Mouse (Mus musculus) MN1 (cell line): ENCODE results near the gene Usp1.
"Not testable (repeated sequence)": the region's sequence is repeated elsewhere in the genome, so short reads cannot be mapped to it uniquely, and the experiment has no call there.

Experiments used
- DNase-seq: peaks from one replicate; pipeline ENCODE4 v3.0.0-alpha.2; 2016; ENCODE audit warnings: low spot score

The Usp1 gene

DNA sequence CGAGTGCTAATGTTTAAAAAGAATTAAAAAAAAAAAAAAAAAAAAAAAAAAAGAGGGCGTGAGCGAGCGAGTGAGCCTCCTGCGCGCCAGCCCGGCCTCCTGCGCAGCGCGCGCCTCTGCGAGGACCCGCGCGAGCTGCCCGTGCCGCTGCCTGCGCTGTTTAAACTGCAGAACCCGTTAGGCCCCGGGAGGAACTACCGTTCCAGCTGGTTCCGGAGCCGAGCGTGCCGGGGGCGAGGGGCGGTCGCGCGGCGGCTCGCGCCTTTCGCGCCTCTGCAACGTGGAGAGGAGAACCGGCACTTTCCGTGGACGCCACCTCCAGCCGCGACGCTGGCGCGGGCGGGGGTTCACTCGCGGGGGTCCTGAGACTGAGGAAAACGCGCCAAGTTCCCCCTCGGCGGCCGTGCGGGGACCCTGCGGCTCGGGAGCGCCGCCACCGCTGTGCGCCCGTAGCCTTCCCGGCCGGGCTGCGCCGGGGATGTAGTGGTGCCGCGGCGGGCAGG lies at the start of gene Usp1:
TSS of gene Usp1 (plus strand) at position 243 of the 503 bp plus-strand sequence.
- no peak for DNase-seq

DNA sequence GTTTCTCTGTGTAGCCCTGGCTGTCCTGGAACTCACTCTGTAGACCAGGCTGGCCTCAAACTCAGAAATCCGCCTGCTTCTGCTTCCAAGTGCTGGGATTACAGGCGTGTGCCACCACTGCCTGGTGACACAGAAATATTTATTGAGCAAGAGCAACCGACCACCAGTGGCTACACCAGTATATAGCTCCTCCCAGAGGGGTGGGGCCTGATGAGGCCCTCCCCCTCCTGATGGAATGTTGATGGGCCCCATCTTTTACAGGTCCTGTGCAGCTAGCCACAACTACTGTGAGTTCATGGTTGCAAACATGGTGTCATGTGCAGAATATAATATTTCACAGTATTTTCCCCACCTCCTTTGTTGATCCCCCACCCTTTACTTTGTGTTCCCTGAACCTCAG lies 40.9 kb upstream of the Usp1 start:
- DNase-seq: no peak

DNA sequence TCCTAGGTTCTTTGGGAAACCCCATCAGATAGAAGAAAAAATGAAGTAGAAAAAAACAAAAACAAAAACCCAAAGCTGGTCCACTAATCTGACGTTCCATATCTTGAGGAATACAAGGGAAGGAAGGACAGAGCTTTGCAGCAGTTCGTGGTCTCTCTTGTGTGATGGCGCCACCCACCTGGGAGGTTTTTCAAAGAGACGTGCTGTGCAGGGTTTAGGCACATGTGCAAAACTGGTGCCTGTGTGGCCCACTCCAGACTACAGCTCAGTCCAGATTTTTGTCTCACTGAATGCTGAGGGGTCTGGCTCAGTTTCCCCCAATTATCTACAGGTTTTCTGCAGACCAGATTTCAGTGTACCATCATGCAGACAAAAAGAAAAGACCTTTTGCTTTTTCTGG lies 37.2 kb upstream of the Usp1 start:
- no peak for DNase-seq

DNA sequence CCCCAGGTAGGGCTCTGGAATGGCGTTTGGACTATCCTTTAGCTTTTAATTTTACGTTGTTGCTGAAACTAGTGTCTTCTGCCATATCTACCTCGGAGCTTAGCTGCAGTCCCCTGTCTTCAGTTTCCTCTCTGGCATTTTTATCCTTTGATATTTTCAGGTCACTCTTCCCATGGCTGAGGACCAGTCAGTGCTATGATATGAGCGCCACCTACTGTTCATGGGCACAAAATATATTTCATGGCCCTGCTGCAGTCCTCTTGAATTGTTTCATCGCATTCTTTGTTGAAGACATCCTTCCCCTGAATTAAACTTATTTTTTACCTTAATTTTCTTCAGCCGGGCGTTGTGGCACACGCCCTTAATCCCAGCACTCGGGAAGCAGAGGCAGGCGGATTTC lies 36.5 kb upstream of the Usp1 start:
- DNase-seq: peak; percentile 12

DNA sequence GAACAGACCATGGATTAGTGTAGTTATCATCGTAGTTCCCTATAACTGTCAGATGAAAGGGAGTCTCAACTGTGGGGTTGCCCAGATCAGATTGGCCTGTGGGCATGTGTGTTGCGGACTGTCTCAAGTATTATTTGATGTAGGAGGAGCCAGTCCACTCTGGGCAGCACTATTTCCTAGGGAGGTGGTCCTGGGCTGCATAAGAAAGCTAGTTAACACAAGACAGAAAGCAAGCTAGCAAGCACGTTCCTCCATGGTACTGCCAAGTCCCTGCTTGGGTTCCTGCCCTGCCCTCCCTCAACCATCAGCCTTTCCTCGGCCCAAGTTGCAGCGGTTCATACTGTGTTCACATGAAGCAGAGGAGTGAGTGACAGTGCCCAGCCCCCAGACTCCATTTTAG lies 13.4 kb upstream of the Usp1 start:
- no peak for DNase-seq

DNA sequence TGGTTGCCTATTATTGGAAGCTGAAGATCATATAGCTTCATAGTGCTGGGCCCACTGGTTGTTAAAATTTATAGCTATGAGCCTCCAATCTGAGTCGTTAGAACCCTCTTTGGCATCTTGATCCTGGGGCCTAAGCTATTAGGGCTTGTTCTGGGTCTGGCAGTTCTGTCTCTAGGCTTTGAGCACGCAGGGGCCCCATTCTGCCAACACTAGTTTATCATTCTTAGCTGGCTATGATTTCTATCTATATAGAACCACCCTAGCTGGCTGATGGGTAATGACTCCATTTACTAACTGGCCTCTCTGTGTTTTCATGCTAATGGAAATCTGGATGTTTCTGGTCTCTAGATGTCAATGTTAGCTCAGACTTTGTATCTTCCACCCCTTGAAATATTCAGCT lies 5.9 kb upstream of the Usp1 start:
- no peak for DNase-seq

DNA sequence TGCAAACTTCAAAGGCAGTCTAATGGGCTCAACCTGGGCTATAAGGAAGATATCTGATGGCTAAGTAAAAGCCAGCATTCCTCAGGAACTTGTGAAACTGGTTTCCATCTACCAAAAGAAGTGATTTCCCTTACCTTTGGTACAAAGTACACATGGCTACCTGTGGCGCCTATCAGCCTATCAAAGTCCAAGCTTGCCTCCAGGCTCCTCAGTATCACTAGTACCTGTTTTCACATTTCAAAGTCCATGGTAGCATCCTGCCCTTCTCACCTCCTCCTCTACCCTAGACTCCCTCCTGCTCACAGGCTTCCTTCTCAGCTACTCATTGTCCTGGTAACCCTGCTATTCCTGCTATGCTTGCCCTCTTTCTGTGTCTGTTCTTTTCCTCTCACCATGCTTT lies 5.4 kb upstream of the Usp1 start:
- DNase-seq: no peak

DNA sequence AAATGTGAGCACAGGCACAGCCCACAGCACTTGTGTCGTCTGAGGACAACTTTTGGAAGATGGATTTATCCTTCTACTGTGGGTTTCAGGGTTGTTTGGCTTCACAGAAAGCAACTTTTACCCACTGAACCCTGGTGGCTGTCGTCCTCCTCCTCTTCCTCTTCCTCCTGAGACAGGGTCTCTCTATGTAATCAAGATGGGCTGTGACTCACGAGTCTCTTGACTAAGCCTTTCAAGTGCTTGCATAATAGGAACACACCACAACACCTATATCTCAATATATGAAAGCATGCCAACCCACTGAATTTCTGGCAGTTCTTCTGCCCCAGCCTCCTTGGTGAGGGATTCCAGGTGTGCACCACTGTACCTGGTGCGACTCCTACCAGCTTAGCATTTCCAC lies 2.7 kb upstream of the Usp1 start:
- no peak for DNase-seq

DNA sequence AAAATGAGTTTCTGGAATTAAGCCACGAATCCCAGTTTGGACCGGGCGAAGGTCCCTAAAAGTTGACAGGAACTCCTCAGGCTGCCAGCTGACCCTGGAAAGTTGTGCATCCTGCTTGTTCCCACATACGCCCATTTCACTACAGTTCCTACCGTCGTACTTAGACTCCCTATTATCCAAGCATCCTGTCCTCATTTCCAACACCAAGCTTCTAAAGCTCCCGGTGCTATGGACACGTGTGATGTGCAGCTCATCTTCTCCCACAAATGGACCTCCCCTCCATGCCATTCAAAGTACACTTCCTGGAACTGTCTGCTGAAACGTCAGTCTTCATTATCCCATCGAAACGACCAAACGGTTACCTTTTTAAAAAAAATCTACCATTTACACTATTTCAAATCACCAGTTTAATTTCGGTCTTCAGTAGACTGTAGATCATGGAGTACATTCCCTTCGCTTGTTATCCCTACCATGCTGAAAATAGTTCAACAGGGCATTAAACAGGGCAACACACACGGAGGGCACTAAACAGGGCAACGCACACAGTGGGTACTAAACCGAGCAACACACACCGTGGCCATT lies 1.5 kb upstream of the Usp1 start:
- peak; percentile 7 for DNase-seq

DNA sequence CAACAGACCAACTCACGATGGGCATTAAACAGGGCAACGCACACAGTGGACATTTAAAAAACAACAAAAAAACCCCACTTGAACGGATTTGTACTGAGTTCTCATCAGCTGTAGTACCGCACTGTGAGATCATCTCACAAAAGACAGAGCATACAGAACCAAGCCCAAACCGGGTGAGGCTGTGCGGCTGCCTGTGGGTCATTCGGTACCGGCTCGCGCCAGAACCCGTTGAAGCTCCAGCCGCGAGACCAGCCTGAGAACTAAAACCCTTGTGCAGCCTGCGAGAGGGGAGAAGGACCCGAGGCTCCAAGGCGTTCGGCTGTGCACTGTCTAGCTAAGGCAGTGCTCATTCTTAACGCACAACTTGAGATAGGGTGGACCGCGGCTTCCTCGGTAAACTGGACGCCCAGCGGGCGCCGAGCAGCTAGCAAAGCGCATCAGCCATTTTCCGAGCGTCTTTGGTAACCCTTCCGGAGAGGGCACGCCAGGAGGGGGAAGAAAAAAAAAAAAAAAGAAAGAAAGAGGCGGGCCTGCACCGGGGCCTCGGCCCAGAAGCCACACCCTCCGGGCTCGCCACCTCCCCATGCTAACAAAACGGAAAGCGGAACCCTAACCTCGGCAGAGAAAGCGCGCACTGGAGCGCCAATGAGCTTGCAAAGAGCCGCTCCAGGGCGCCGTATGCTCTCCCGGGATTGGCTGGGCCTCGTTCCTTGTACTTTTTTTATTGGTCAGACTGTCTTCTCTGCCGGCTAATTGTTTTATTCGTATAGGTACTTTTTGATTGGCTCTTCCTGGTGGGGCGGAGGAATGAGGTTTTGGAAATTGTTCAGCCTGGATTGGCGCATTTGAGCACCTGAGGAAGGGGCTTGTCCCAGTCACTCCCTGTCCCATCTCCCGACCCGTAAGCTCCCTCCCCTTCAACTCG lies 705 bp upstream of the Usp1 start:
- DNase-seq: peak; percentile 95

DNA sequence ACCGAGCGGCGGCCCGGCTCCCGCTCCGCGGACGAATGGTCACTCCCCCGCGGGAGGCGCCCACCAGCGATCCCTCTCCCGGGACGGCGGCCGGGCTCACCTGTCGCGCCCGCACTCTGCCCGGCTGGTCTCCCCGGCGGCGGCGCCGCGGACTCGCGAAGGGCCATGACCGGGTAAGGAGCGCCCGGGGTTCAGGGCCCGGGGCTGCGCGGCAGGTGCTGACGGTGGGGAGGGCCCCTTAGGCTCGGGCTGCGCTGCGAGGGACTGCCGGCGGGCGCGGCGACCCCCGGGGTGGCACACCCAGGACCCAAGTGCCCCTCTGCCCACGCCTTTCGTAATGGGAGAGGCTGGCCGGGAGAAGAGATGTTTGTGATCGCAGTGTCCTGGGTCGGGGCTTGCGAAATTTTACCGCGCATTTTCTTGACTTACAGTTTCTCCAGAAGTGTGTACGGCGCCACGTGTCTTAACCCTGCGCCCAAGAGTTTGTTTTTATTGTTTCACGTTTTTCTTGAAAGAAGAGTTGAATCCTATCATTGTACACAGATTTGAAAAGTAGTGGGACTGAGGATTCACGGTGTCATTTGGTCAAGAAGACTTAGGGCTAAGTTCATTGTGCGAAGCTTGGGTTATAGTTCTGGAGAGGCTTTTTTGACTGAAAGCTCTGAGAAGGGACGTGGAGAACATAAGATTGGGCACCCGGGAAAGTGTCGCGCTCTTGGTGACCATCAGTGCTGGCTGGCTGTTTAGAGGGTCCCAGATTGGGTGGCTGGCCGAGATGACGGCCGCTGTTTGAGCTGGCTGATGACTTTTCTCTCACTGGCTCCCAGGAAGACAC lies 678 bp downstream of the Usp1 start:
- DNase-seq: peak; percentile 10

DNA sequence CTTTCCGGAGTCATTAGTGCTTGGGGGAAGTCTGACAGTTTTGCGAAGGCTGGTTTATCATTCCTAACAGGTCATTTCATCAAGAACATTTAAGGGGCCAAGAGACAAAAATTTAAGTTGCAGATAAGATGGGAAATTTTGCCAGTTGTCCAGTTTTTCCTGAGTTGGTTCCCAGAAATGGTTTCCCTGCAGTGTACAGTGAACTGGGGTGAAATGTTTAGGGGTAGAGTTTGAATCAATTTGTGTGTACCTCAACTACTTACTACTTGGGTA lies 1.2 kb downstream of the Usp1 start:
- no peak for DNase-seq

DNA sequence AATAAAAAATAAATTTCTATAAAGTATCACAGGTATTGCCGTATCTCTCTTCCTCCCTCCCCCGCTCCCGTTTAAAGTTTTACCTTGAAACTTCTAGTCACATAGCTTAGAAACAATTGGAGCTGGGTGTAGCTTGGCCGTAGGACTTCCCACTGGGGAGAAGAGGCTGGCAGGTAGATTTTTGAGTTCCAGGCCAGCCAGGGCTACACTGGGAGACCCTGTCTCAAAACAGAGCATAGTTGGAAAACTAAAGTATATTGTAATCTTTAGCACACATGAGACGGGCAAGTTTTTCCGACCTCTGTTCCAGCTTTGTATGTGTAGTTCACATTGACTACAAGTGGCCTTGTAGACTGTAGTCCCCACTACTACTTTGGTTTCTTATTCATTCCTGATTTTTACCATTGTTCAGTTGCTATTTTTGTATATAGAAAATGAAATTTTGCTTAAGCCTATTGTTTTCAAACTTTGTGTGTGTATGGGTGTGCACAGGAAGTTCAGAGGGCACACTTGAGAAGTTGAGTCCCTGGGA lies 1.7 kb downstream of the Usp1 start:
- DNase-seq: no peak

DNA sequence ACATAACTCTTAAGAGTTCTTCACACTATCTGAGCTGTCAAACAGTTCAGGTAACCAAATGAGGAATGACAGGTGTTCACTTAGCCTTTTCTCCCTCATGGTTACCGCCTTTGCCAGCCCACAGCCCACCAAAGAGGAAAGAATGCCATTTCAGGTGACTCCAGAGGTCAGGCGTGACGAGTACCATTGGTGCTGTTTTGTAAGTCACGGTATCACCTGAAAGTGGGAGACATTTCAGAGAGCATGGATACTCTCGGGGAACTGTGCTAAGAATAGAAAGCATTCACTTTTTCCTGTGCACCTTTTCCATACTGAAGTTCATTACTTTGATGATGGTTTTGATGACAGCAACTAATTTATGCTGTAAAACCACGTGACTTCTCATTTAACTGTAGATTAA lies 12.4 kb downstream of the Usp1 start:
- DNase-seq: no peak

DNA sequence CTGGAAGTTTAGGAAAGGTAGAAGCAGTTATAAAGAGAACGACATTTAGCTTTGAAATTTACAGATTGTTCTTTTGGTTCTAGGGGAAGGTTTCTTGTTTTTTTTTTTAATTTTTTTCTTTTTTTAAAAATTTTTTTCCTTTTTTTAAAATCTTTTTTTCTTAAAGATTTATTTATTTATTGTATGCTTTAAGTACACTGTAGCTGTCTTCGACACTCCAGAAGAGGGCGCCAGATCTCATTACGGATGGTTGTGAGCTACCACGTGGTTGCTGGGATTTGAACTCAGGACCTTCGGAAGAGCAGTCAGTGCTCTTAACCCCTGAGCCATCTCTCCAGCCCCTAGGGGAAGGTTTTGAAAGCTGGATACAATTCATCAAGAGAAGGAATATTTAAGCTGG lies 14.6 kb downstream of the Usp1 start:
- not testable (repeated sequence) for DNase-seq

DNA sequence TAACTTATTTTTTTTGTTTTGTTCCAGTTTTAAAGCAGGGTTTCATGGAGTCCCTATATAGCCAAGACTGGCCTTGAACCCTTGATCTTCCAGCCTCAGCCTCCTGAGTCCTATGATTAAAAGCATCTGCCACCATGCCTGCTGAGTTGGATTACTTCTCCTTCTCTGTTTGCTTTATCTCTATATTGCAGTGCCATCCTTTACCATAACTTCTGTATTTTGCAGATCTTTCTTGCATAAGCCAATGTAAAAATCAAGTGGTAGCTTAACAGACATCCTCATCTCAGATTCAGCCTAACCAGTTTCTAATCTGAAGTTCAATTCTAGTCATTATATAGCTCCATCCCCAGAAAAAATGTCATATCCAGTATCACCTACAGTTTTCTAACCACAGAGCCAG lies 27.0 kb downstream of the Usp1 start:
- no peak for DNase-seq

DNA sequence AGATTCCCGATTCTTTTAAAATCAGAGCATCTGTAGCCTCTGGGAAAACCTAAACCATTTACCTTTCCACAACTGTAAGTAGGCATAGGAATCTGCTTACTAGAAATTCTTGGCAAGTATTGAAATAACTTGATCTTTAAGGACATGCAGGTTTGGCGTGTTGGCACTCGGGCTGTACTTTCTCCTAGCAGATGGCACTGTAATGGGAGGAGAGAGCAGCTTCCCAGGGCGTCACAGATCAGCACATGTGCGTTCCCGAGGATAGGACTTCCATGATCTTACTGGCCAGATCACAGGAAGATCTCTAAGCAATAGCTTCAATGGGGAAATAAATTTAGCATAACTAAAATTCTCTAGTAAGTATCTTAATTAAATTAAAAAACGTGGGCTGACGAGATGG lies 32.4 kb downstream of the Usp1 start:
- DNase-seq: no peak

DNA sequence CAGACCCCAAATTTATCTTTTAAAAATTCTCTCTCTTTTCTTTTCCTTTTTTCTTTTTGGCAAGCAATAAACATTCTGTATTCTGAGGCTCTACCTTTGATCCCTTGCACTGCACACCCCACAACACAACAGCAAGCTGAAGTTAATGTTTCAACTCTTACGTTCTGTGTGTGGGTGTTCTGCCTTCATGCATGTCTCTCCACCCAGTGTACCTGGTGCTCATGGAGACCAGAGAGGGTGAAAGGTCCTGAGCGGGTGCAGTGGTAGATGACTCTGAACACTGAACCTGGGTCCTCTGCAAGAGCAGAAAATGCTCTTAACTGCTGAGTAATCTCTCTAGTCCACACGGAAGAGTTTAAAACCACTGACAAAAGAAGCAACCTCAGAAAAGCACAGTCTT lies 36.6 kb downstream of the Usp1 start:
- DNase-seq: no peak

DNA sequence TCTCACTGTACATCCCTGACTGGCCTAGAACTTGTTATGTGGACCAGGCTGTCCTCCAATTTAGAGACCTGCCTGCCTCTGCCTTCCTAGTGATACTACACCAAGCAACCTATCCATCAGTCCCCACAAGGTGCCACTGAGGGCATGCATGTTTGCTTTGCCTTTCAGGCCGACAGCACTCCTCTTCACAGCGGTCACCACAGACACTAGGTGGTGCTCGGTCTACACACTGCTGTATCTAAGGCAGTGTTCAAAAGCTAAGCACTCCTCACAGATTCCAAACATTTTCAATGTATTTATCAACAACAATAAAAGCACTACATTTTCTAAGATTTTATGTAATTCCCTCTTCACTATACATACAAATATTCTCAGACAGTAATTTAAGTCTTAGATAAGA lies 46.3 kb downstream of the Usp1 start:
- no peak for DNase-seq

DNA sequence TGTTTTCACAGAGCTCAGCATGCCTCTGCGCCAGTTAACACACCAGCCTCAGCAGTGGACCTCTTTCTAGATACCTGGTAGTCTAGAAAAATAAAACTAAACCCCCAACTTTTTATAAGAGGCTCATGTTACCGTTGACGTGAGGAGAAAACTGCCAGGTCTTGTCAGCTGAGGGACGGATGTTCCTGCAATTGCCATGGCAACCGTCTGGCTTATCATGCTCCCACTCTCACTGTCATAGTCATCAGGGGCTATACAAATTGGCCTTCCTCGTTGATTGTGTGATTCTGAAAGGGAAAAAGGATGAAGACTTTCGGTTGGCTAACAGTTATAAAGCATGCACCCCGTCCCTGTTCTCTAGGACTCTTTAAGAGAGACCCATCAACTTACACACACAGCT lies 52.1 kb downstream of the Usp1 start:
- no peak for DNase-seq

DNA sequence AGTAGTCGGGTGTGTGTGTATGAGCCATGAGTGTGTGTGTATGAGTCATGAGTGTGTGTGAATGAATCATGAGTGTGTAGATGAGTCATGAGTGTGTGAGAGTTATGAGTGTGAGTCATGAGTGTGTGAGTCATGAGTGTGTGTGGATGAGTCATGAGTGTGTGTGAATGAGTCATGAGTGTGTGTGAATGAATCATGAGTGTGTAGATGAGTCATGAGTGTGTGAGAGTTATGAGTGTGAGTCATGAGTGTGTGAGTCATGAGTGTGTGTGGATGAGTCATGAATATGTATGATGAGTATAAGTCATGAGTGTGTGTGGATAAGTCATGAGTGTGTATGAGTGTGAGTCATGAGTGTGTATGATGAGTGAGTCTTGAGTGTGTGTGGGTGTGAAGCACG lies 54.7 kb downstream of the Usp1 start:
- not testable (repeated sequence) for DNase-seq

DNA sequence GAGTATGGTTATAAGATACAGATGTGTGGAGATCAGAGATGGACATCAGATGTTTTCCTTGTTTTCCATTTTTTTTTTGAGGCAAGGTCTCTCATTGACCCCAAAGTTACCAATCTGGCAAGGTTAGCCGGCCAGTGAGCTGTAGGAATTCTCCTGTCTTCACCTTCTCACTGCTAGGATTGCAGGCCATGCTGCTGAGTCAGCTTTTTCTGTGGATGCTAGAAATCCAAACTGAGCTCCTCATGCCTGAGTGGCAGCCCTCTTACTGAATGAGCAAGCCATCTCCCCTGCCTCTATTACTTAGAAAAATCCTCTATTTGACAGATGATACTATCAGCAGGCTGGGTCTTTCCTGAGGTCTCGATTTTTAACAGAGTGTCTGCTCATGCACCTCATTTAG lies 55.1 kb downstream of the Usp1 start:
- DNase-seq: no peak

DNA sequence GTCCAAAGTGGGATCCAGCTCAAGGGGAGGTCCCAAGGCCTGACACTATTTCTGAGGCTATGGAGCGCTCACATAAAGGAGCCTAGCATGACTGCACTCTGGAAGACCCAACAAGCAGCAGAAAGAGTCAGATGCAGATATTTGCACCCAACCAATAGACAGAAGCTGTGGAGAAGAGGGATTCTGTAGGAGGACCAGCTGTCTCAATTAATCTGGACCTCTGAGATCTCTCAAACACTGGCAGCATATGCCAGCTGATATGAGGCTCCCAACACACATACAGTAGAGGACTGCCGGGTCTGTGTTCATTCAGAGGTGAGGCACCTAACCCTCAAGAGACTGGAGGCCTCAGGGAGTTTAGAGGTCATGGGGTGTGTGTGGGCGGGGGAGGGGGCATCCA lies 56.4 kb downstream of the Usp1 start:
- DNase-seq: not testable (repeated sequence)
